Mouse (Mus musculus): Measurements from ENCODE around the gene Ccdc141. TPM values are rescaled to one million over a fixed set of nuclear protein-coding genes. Genes with fewer than 3 reads are reported as not detected.

Ccdc141 gene
- total RNA-seq, 2 experiments from 2014 or later = 5.4 to 6.5 TPM

GRCm38 (mm10) chr2:77189671-77190070 is 19.2 kb upstream of the Ccdc141 start:
- no peak overlapping the region for H3K27ac ChIP-seq
- intact Hi-C loops (cut with DNase I) = no loop called here
- no peak overlapping the region for H3K4me3 ChIP-seq
- DNase-seq = no peak
- TF ChIP-seq CTCF (IDR thresholded peaks at IDR 0.05) = no peak

- no peak overlapping the region for H3K27ac ChIP-seq
- no peak overlapping the region for H3K4me3 ChIP-seq
- intact Hi-C loops (cut with DNase I) = no loop called here
- no peak for DNase-seq
- no peak for TF ChIP-seq CTCF (IDR thresholded peaks at IDR 0.05)
Observed at GRCm38 (mm10) chr2:77187501-77187900, 17.1 kb upstream of the Ccdc141 start.

GRCm38 (mm10) chr2:77186912-77187311 is 16.5 kb upstream of the Ccdc141 start:
- no peak for TF ChIP-seq CTCF (IDR thresholded peaks at IDR 0.05)
- intact Hi-C loops (cut with DNase I) = no loop called here
- H3K4me3 ChIP-seq = no peak overlapping the region
- no peak overlapping the region for H3K27ac ChIP-seq
- DNase-seq = no peak

- H3K4me3 ChIP-seq = no peak overlapping the region
- intact Hi-C loops (cut with DNase I) = no loop called here
- no peak for DNase-seq
- H3K27ac ChIP-seq = 0 out of 2 replicates have a peak overlapping the region, but pooled peaks have one; percentile 12
- no peak for TF ChIP-seq CTCF (IDR thresholded peaks at IDR 0.05)
Observed at GRCm38 (mm10) chr2:77184049-77184571, 13.7 kb upstream of the Ccdc141 start.

GRCm38 (mm10) chr2:77183646-77184045 is 13.2 kb upstream of the Ccdc141 start:
- intact Hi-C loops (cut with DNase I) = no loop called here
- no peak for DNase-seq
- Histone ChIP-seq H3K27ac (0 out of 2 replicates have a peak overlapping the region, but pooled peaks have one; percentile 12), H3K4me3 (no peak overlapping the region)
- TF ChIP-seq CTCF (IDR thresholded peaks at IDR 0.05) = no peak

- intact Hi-C loops (cut with DNase I) = no loop called here
- H3K4me3 ChIP-seq = no peak overlapping the region
- no peak for DNase-seq
- peak overlapping the region; percentile 74 for H3K27ac ChIP-seq
- no peak for TF ChIP-seq CTCF (IDR thresholded peaks at IDR 0.05)
Observed at GRCm38 (mm10) chr2:77182996-77183380, 12.6 kb upstream of the Ccdc141 start.

GRCm38 (mm10) chr2:77182271-77182995 is 12.0 kb upstream of the Ccdc141 start:
- peak overlapping the region; percentile 74 for H3K27ac ChIP-seq
- no peak for TF ChIP-seq CTCF (IDR thresholded peaks at IDR 0.05)
- intact Hi-C loops (cut with DNase I) = no loop called here

GRCm38 (mm10) chr2:77177472-77177871 is 7.0 kb upstream of the Ccdc141 start:
- DNase-seq = no peak
- H3K27ac ChIP-seq = no peak overlapping the region
- no peak for TF ChIP-seq CTCF (IDR thresholded peaks at IDR 0.05)
- intact Hi-C loops (cut with DNase I) = no loop called here
- no peak overlapping the region for H3K4me3 ChIP-seq

More at GRCm38 (mm10) chr2:77182271-77182995, 12.0 kb upstream of the Ccdc141 start:
- no peak for DNase-seq
- no peak overlapping the region for H3K4me3 ChIP-seq

GRCm38 (mm10) chr2:77176413-77176812 is 6.0 kb upstream of the Ccdc141 start:
- DNase-seq = no peak
- Histone ChIP-seq H3K4me3 (no peak overlapping the region), H3K27ac (peak overlapping the region; percentile 35)
- intact Hi-C loops (cut with DNase I) = no loop called here
- TF ChIP-seq CTCF (IDR thresholded peaks at IDR 0.05) = no peak

- Histone ChIP-seq H3K4me3 (no peak overlapping the region), H3K27ac (peak overlapping the region; percentile 35; the same call in 1 of the 2 replicates)
- no peak for TF ChIP-seq CTCF (IDR thresholded peaks at IDR 0.05)
- DNase-seq = no peak
- intact Hi-C loops (cut with DNase I) = no loop called here
Observed at GRCm38 (mm10) chr2:77175411-77175810, 5.0 kb upstream of the Ccdc141 start.

- intact Hi-C loops (cut with DNase I) = loop anchor here (5.0 kb wide), 1 partner anchor 57 kb away; no protein-coding TSS in a partner anchor
- Histone ChIP-seq H3K4me3 (no peak overlapping the region), H3K27ac (peak overlapping the region; percentile 71)
- TF ChIP-seq CTCF (IDR thresholded peaks at IDR 0.05) = no peak
- peak; percentile 60 for DNase-seq
Observed at GRCm38 (mm10) chr2:77174313-77174712, 3.9 kb upstream of the Ccdc141 start.

- peak overlapping the region; percentile 71 for H3K27ac ChIP-seq
- intact Hi-C loops (cut with DNase I) = loop anchor here (5.0 kb wide), 1 partner anchor 57 kb away; no protein-coding TSS in a partner anchor
- no peak for DNase-seq
- no peak for TF ChIP-seq CTCF (IDR thresholded peaks at IDR 0.05)
- no peak overlapping the region for H3K4me3 ChIP-seq
Observed at GRCm38 (mm10) chr2:77173821-77174220, 3.4 kb upstream of the Ccdc141 start.

- no peak for TF ChIP-seq CTCF (IDR thresholded peaks at IDR 0.05)
- H3K4me3 ChIP-seq = no peak overlapping the region
- intact Hi-C loops (cut with DNase I) = loop anchor here (5.0 kb wide), 1 partner anchor 56 kb away; no protein-coding TSS in a partner anchor
- H3K27ac ChIP-seq = peak overlapping the region; percentile 71
- DNase-seq = no peak
Observed at GRCm38 (mm10) chr2:77173366-77173765, 2.9 kb upstream of the Ccdc141 start.
